Mouse (Mus musculus) ovary, adult 2 months (tissue): ENCODE measurements around the gene Tbx3. TPM values are rescaled to one million over a fixed set of nuclear protein-coding genes. Genes with fewer than 3 reads are reported as not detected.

Experiments
- polyA plus RNA-seq: library from polyadenylated mRNA; depleted of rRNA; stranded (reverse); fragments of >200 nt; gene quantifications from 2 replicates; pipeline ENCODE4 v1.2.3, GENCODE M21; 2012; rRNA removed

The Tbx3 gene
- 143 and 227 TPM in 2 replicates for polyA plus RNA-seq

GRCm38 (mm10) chr5:119670566-119671108 lies at the start of gene Tbx3:
Tbx3 (plus strand) TSS chr5:119670669.

Other genes with a start within 250 kb of the Tbx3 start
- gene Tbx5, start 162.0 kb downstream of the Tbx3 start, polyA plus RNA-seq = not detected in 2 replicates